Mouse (Mus musculus) adrenal gland, adult 2 months (tissue): ENCODE measurements at regions not wholly inside any gene's neighbourhood (a gene's known extent, or its start where the extent isn't known, plus 50 kb on each side); places are given as distances from the start of the nearest gene placed in this dataset.

Experiments used
- DNase-seq: peaks from one replicate; pipeline ENCODE4 v3.0.0; 2021

DNA sequence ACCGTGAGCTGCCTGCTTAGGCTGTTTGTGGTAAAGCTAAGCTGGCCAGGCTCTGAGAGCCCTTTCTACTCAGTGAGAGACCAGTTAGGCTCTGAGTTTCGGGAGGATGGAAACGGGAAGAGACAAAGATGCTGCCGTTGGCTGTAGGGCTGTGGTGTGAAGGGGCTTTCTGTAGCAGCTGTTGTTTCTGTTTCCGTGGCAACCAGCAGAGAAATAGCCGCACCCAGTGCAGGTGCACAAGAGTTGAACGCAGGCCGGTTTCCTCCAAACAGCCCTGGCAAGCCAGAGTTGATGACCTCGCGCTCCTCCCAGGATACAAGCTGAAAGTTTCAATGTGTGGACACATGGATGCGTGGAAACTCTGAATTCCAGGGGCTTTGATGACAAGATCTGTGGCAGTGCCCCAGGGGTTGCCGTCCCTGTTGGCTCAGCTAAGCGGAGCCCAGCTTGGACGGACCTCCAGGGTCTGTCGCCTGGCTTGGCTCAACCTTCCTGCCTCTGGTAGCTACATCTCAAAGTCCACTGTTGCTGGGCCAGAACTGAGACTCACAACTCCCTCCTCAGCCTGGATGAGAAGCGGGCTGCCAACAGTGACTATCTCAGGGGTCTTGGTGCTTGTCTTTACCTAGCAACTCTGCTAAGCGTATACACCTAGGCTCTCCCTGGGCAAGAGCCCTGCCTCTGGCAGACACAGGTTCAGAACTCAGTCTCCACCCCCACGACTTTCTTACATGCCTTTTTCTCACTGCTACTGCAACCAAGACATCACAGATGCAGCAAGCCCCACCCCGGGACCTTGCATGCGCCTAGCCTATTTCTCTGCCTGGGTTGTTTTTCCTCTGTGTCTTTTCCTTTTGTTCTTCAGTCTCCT, 192.6 kb upstream of the Map3k1 start:
- no peak for DNase-seq

DNA sequence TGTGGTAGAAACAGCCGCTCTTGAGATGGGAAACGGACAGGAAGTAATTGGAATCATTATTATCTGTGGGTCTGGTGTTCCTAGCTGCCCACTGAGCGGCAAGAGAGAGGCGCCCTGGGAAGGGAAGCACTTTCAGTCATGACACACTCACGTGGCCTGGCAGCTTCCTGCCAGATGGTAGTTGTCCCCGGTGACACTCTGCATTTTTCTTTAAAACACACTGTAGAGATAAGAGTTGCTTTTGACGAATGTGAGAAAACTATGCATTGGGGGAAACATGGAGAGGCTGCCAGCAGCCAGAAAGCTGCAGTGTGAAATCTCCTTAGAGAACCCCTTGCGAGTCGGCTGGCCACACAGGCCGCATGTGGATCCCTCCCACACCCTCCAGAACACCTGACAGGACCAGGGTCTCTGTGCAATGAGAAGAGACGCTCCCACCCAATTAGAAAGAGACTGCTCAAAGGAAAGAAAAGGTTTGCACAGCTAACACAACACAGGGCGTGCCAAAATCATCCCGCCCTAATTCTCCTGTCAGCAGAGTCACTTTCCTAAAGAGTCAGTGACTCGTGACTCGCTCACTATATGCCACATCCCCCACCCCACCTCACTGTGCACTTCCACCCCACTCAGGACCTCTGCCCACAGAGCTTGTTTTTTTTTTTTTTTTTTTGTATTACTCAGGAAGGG, 194.0 kb upstream of the Map3k1 start:
- no peak for DNase-seq

DNA sequence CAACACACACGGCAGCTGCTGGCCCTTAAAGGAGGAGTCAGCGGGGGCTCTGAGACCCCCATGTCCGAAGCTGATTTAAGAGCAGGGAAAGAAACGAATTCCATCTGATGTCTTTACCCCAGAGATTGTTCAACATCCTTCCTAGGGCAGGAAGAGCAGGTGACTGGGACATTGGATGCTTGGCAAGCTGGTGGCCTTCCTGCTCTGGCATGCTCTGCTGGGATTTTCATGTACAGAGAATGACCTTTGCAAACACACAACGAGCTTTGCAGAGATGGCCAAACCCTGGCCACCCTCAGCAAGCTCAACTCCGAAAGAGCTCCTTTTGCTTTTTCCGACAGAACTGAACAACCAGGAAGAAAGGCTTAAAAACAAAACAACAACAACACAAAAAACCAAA, 194.7 kb upstream of the Map3k1 start:
- DNase-seq = no peak

DNA sequence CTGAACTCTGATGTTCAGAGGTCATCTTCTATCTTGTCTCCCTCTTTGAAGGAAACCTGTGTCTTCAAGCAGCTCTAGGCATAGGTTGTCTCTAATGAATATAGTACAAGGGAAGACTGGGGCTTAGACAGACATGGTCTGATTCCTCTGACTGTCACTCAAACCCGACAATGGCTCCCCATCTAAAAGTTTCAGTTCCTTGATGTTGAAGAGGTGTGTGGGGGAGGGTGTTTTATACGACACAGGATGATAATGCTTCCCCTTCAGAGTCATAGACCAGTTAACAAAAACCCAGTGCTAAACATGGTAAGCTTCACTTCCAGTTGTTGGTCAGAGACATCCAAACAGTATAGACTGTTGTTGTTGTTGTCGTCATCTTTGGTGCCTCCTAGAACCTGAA, 195.3 kb upstream of the Map3k1 start:
- no peak for DNase-seq

- DNase-seq = no peak
These were observed 196.6 kb upstream of the Map3k1 start for GRCm38 (mm10) chr13:112005421-112005820.

GRCm38 (mm10) chr13:112008806-112009205, 200.0 kb upstream of the Map3k1 start:
- DNase-seq = no peak

DNA sequence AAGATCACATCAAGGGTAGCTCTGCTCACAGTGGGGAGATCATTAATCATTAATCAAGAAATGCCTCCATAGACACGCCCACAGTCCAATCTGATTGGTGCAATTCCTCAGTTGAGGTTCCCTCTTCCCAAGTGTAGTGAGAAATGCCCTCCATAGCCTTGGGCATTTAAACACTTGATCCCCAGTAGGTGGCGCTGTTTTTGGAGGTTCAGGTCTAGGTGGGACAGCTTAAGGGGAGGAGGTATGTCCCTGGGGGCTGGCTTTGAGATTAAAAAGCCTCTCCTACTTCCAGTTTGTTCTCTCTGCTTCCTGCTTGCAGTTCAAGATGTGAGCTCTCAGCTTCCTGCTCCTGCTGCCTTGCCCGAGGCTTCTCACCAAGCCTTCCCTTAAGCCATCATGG, 200.5 kb upstream of the Map3k1 start:
- DNase-seq = no peak

DNA sequence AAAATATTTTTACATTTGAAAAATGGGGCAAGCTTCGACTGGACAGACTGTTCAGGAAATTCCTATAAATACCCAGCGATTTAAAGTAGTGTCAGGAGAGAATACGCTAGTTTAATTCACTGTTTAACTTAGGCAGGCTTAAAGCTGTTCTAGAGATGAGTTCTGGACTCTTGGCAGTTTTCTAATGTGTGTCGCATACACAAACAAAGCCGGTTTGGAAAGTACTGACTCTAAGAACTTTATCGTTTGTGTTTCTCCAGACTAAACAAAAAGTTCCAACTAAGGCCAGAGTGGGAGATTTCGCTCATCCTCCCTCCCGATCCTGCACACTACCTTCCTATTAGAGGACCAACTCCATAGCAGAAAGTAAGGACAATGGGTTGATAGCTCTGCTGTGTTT, 201.7 kb upstream of the Map3k1 start:
- no peak for DNase-seq

- no peak for DNase-seq
These were observed 203.8 kb upstream of the Map3k1 start for GRCm38 (mm10) chr13:112012640-112013039.

GRCm38 (mm10) chr13:112015083-112015482, 206.3 kb upstream of the Map3k1 start:
- DNase-seq = no peak

GRCm38 (mm10) chr13:112016280-112016679, 207.5 kb upstream of the Map3k1 start:
- no peak for DNase-seq

DNA sequence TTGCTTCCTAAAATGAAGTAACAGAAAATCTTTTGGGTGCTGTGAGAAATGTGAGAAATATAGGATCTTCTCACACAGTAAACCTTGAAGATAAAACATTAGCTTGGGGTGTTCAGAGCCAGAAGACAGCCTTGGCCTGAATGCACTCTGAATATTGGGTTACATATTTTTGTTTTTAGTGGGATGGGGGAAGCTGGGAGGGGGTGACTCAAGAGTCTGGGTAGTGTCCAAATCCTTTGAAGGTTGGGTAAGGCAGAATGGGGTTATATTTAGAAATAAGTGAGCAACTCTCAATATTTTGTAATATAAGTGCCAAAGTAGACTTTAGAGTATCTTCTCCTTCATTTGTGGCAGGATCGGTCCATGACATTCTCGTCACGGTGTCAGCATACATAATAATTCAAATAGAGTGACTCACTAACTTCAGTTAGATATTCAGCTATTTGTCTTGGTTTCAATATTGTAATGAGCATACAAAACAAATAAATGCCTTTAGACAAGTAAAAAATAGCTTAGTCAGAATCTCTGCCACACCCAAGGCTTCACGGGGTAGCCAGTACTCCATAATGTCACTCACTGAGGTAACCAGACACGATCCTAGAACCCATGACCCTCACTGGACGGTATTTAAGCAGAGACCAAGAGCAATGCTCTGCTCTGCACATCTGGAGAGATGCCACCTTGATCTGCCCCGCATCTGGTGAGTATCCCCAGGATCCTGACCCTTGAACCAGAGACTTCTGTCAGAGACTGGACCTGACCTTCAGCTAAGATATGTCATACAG, 209.9 kb upstream of the Map3k1 start:
- DNase-seq = peak; percentile 79

DNA sequence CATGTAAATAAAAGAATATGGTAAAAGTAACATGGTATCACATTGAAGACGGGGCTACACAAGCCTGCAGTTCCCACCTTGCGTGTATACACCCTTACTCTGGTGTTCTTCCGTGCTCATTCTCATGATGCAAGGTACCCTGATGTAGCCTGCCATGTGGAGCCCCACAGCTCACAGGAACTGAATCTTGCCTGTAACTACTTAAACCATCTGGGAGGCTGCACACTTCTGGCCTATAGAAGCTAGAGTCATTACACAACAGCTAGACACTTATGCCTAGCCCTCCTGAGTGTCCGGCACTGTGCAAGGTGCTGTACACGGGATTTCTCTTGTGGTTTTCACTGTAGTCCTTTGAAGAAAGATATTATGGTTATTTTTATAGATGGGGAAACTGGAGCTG, 210.8 kb upstream of the Map3k1 start:
- no peak for DNase-seq

DNA sequence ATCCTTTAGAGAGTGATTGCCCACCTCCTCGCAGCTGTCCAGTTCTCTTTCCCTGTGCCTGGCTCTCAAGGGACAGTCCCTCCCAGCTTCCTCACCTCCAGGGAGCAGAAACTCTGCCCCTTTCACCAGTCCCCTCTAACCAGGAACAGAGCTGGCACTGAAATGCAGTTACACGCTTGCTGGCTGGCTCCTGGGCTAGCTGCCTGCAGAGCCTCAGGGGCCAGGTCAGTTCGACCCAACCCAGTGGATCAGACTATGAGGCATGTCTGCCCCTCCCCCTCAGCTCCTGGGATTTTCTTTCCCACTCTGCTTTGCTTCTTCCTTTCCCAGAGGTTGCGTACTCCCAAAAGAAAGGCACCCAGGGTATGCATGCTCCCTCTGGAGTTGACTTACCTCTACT, 214.4 kb upstream of the Map3k1 start:
- DNase-seq = peak; percentile 44

DNA sequence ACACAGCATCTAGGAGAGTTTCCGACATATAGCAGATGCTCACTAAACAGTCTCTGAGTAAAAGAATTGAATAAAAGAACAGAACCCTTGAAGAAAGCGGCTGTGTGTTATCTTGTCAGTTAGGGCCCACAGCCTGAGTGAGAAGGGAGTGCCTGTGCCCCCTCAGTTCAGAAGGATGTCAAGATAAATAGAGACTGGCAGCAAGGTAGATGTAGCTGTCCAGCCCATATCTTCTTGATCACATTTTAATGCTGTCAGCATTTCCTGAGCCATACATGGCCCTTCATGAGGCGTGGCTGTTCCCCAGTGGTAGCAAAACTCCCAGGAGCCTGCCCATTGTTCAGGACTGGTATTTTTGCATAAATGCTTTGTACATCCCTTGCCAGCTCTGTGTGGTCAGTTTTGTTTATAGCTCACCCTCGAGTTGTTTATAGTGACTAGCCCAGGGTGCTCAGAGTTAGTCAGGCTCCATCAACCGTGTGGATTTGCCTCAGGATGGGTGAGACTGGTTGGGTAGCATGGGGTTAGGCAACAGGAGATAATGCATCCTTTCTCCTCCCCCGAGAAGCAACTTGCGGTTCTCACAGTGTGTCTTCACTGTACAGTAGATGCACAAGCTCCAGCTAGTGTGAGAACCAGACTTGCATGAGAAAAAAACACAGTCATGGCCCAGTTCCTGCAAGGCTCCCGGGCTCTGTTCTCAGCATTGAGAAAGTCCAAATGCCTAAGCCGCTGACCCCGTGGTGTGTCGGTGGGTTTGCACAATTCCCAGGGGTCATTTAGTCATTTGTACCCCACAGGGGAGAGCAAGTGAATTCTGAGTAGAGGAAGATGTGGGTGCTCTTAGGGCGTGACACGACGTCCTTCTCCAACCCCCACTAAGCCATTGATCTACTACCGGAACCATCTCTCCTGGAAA, 216.1 kb upstream of the Map3k1 start:
- peak; percentile 39 for DNase-seq

DNA sequence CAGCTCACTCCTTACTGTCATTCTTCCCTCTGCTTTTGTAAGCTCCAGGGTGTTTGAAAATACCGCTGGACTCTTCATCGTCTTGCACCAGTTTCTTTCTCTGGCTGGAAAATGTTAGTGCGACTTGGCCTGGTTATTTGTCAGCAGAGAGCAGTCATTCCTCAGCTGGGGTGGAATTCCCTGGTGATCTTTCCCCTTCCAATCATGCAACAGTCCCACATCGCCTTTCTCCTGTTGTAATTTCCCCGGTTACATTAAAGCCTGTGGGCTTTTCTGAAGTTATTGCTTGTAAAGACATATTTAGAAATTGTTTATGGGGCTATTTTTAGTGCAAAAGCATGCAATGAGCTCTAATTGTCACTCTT, 216.8 kb upstream of the Map3k1 start:
- DNase-seq = no peak

DNA sequence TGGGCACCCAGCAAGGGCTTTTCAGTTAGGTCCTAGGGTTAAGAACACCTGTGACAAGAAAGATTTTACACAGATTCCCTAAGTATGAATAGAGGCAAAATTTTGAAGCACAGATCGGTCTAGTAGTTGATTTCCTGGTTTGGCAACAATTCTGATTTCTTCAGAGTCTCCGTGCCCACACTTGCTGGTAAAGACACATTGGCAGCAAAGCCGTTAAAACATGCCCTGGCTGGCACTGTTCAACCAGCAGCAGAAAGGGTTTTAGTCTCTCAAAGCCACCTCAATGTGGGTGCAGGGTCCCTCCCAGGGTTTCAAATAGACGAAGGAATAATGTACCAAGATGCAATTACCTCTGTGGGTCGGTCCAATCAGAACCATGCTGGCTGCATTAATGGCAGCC, 218.9 kb upstream of the Map3k1 start:
- DNase-seq = no peak

DNA sequence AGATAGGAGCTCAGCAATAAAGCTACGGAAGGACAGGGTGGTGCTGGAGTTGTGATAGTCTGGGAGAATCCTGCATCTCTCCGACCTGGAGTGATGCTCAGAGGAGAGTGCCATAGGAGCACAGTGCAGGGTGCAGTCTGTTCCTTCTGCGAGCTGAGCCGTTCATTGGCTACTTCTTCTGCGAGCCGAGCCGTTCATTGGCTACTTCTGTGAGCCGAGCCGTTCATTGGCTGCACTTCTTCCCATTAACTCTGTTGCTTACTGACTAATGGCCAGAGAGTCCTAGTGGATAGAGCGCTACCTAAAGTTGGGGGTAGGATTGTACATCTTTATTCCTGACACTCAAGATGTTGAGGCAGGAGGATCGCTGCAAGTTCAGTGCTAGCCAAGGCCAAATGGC, 222.3 kb upstream of the Map3k1 start:
- no peak for DNase-seq

DNA sequence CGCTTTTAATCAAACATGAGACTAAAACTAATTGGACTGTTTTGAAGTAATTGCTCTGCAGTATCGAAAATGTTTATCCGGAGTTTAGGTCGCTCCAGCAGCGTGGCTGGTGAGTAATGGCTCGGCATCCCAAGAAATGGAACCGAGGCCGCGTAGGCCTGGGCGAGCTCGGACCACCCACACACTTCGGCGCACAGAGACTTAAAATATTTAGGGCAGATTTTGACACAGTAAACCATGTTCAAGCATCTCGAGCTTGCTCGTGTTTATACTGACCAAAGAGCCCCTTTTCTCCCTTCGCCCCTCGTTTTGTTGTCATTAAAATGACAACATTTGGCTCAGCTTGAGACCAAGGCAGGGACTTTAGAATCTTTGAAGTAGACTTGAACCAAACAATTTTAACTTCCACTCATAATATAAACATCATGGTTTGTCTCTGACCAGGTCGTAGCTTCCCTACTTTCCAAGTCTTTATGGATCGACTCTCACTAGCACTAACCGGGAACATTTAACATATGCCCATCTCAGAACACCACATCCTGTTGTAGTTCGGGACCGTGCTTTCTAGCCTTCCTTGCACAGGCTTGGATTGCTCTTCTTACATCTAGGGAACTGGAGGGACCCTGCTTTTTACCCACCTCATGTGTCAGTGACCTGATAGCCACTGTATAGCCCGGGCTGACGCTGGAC, 223.0 kb upstream of the Map3k1 start:
- no peak for DNase-seq

DNA sequence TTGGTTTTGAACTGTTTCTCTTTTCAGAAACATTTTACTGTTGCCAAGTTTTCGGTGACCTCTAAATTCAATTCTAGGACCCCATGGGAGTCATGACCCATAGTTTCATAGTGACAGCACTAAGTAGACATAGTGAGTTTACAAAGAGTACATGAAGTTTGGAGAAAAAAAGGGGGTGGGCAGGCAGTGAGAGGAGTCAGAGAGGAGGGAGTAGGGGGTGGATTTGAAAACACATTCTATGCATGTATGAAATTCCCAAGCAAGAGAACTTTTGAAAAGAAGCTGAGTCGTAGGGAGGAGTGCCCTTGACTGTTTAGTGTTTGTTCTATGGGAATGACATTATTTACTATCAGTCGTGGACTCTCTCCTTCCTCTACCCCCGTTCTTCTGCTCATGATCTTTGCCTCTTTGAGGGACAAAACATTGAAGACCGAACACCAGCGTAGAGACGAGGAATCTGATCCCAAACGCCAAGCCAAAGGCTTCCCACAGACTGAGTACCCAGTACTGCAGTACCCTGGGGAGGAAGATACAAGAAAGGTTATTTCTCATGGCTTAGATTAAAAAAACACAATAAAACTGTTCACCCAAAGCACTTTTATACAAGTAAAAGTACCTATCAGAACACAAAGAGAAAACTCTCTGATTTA, 229.1 kb upstream of the Map3k1 start:
- DNase-seq = no peak
